Mouse (Mus musculus) bone marrow macrophage, adult 2 months (primary cell): Measurements from ENCODE around the gene C1qb.

Source experiments
- CTCF ChIP-seq: IDR thresholded peaks from 2 replicates; pipeline ENCODE4 v1.5.1; 2012; ENCODE audit warnings: low read depth, mild to moderate bottlenecking, low read length, moderate library complexity
- POLR2A ChIP-seq: IDR thresholded peaks from 2 replicates; pipeline ENCODE4 v1.6.1; 2012; ENCODE audit warnings: mild to moderate bottlenecking, low read depth, low read length, borderline replicate concordance

- TF ChIP-seq POLR2A (no peak), CTCF (no peak)
Observed at GRCm38 (mm10) chr4:136911804-136912203, 25.8 kb upstream of the C1qb start.
